Mouse (Mus musculus): Measurements from ENCODE around the gene Senp2. TPM values are rescaled to one million over a fixed set of nuclear protein-coding genes. Genes with fewer than 3 reads are reported as not detected.

Senp2 gene
- total RNA-seq, 2 experiments from 2014 or later: 19.6 to 20.7 TPM

GRCm38 (mm10) chr16:22080125-22080710 lies 70.9 kb downstream of the Senp2 start:
- no peak for DNase-seq (ENCODE audit: low spot score)
- intact Hi-C loops (cut with DNase I): no loop called here

- DNase-seq (ENCODE audit: low spot score): no peak
- intact Hi-C loops (cut with DNase I): no loop called here
These were observed 76.1 kb downstream of the Senp2 start for GRCm38 (mm10) chr16:22085411-22085810.

GRCm38 (mm10) chr16:22091255-22091783 lies 82.0 kb downstream of the Senp2 start:
- intact Hi-C loops (cut with DNase I): no loop called here
- no peak for DNase-seq (ENCODE audit: low spot score)

- intact Hi-C loops (cut with DNase I): no loop called here
- DNase-seq (ENCODE audit: low spot score): no peak
These were observed 86.5 kb downstream of the Senp2 start for GRCm38 (mm10) chr16:22095751-22096150.

GRCm38 (mm10) chr16:22097659-22098058 lies 88.4 kb downstream of the Senp2 start:
- no peak for DNase-seq (ENCODE audit: low spot score)

More at GRCm38 (mm10) chr16:22097659-22098058, 88.4 kb downstream of the Senp2 start:
- intact Hi-C loops (cut with DNase I): no loop called here

Other genes starting within 250 kb of the Senp2 start
- gene Ehhadh, start 221.7 kb upstream of the Senp2 start, total RNA-seq (2021): 10 to 100 TPM; 12.1 to 13.8 TPM
- under 1 TPM; 0.81 to 0.89 TPM for gene Map3k13, start 215.1 kb upstream of the Senp2 start, total RNA-seq (2021)
- 10 to 100 TPM in 1 of 2 experiments, 1 to 10 TPM in 1; 8.7 to 13.2 TPM for gene Tmem41a, start 61.9 kb upstream of the Senp2 start, total RNA-seq (2021)
- gene Liph, start 13.8 kb upstream of the Senp2 start, total RNA-seq (2021): not detected
- gene Igf2bp2, start 153.8 kb downstream of the Senp2 start, total RNA-seq (2021): 1 to 10 TPM; 5.1 to 9.7 TPM